Mouse (Mus musculus) megakaryocyte, embryonic 14.5 days (primary cell): ENCODE results near the gene Asap3. TPM values are rescaled to one million over a fixed set of nuclear protein-coding genes. Genes with fewer than 3 reads are reported as not detected.
A peak's percentile ranks its signal among the peaks of the same experiment; 100 is the strongest.

Experiments used
- H3K27me3 ChIP-seq: replicated peaks from 2 replicates; pipeline ENCODE3; 2012; ENCODE audit warnings: inconsistent platforms
- H3K36me3 ChIP-seq: replicated peaks from 2 replicates; pipeline ENCODE3; 2012; ENCODE audit warnings: low read length, inconsistent platforms, mixed read lengths
- H3K4me1 ChIP-seq: 2 replicates; pipeline ENCODE4 v1.6.1; 2012; ENCODE audit warnings: inconsistent platforms
- H3K4me3 ChIP-seq: replicated peaks from 2 replicates; pipeline ENCODE3; 2012; ENCODE audit warnings: moderate library complexity, mild to moderate bottlenecking, inconsistent platforms
- H3K9me3 ChIP-seq: 2 replicates; pipeline ENCODE4 v1.6.1; 2012; ENCODE audit warnings: inconsistent platforms
- FLI1 ChIP-seq: IDR thresholded peaks from 2 replicates; pipeline ENCODE4 v1.6.1; 2012; ENCODE audit warnings: low read length, inconsistent platforms, mixed read lengths
- GATA1 ChIP-seq: IDR thresholded peaks from 3 replicates; pipeline ENCODE4 v1.6.1; 2012; ENCODE audit warnings: mixed read lengths, low read length, inconsistent platforms, borderline replicate concordance
- polyA plus RNA-seq: library from polyadenylated mRNA; stranded (reverse); fragments of >175 nt; gene quantifications from 2 replicates; pipeline ENCODE4 v1.2.3, GENCODE M21; 2012; ENCODE audit warnings: low replicate concordance; ENCODE audit not compliant: insufficient read depth

Gene Asap3
- not detected in 2 replicates for polyA plus RNA-seq

DNA sequence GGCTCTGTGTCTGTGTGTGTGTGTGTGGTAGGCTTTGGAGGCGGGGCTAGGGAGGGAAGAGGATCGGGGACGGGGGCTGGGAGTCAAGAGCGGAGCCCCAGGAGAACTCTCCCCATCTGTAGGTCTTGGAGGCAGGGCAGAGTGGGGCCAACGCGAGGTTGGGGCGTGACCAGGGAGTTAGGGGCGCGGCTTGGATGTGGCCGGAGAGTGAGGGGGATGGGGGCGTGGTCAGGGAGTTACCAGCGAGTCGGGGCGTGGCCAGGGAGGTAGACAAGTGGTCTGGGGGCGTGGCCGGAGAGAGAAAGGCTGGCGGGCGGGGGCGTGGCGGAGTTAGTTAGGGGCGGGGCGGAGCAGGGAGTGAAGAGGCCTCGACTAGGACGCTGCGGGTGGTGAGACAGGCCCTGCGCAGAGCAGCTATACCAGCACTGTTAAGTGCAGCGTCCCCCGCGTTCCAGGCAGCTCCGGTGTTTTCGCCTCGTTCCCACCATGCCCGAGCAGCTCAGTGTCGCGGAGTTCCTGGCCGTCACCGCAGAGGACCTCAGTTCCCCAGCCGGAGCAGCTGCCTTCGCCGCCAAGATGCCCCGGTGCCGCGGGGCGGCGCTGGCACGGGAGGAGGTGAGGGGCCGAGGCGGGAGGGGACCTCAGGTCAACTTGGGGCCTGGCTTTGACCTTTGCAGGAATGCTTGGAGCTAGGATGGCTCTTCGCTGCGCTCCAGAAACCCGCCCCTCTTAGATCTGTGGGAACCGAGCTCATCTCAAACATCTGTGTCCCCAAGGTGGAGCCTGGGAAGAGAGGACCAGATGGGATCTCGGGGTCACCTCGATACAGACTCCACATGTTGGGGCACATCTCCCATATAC, at the start of gene Asap3:
Gene Asap3, plus strand, starts transcription at position 333 of the 861 bp plus-strand sequence.
- TF ChIP-seq FLI1 = no peak
- TF ChIP-seq GATA1 = no peak
- Histone ChIP-seq H3K36me3 (no peaks in the 10 kb centered on the region), H3K4me1 (peaks cover 30% of the 10 kb centered on the region), H3K27me3 (peaks cover 88% of the 10 kb centered on the region), H3K9me3 (no peaks in the 10 kb centered on the region), H3K4me3 (peak within 1 kb of the TSS; percentile 95)

DNA sequence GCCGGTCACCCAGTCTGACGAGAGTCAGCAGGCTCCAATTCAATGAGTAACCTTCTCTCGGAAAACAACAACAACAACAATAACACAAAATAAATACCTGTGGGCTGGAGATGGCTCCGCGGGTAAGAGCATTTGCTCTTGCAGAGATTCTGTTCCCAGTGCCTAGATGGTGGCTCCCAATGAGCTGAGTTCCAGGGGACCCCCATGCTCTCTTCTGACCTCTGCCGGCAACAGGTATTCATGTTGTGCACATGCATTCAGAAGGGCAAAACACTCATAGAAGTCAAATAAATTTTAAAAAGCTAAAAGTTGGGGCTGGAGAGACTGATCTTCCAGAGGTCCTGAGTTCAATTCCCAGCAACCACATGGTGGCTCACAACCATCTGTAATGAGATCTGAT, 47.7 kb upstream of the Asap3 start:
- Histone ChIP-seq H3K36me3 (no peaks in the 10 kb centered on the region), H3K9me3 (no peaks in the 10 kb centered on the region), H3K4me1 (peaks cover 13% of the 10 kb centered on the region), H3K27me3 (peaks cover 48% of the 10 kb centered on the region), H3K4me3 (no peak overlapping the region)
- no peak for TF ChIP-seq GATA1
- no peak for TF ChIP-seq FLI1

DNA sequence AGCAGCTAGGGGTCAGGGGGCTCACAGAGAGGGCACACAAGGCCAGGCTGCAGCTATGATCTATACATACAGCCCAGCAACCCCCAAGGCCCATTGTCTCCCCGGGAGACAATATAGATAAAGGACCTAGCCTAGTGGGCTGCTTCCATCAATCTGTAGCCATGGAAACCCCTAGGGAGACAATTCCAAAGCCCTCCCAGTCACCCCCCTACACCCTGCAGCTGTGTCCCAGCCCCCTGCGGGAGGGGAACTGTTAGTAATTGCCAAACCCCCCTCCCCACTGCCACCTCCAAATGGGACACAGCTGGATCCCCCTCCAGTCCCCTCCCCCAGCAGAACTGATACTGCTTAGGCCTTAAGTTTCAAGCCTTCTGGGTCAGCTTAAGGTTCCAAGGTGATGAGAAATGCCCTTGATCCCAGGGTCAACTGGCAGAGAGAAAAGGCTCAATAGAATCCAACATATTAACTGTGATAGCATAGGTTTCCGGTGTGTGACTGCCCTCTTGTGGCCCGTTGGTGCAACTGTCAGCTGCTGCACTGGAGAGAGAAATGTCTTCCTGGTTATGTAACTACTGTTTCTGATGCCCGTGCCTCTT, 46.3 kb upstream of the Asap3 start:
- TF ChIP-seq FLI1 (no peak), GATA1 (no peak)
- H3K9me3 ChIP-seq = no peaks in the 10 kb centered on the region
- peak overlapping the region; percentile 38 for H3K4me3 ChIP-seq
- H3K27me3 ChIP-seq = peaks cover 36% of the 10 kb centered on the region
- peaks cover 17% of the 10 kb centered on the region for H3K4me1 ChIP-seq
- no peaks in the 10 kb centered on the region for H3K36me3 ChIP-seq

DNA sequence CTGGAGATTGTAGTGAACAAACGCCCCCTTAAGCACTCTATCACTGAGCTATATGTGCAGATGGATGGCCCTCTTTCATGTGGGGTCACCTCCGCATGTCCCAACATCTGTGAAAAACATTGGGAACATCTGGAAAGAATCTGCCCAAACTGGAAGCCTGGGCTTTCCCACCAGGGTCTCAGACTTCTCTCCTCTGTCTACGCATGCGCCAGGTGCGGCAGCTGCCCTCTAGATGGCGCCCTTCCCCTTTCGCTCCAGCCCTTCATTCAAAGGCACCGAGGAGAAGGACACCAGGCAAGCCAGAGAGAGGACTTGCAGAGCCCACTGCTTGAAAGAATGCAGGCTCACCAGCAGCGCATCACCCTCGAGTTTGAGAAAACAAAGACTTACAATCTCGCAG, 42.7 kb upstream of the Asap3 start:
- peak overlapping the region; percentile 66 for H3K4me3 ChIP-seq
- H3K9me3 ChIP-seq = no peaks in the 10 kb centered on the region
- TF ChIP-seq FLI1 = no peak
- TF ChIP-seq GATA1 = no peak
- peaks cover 21% of the 10 kb centered on the region for H3K27me3 ChIP-seq
- no peaks in the 10 kb centered on the region for H3K36me3 ChIP-seq
- H3K4me1 ChIP-seq = peaks cover 26% of the 10 kb centered on the region

DNA sequence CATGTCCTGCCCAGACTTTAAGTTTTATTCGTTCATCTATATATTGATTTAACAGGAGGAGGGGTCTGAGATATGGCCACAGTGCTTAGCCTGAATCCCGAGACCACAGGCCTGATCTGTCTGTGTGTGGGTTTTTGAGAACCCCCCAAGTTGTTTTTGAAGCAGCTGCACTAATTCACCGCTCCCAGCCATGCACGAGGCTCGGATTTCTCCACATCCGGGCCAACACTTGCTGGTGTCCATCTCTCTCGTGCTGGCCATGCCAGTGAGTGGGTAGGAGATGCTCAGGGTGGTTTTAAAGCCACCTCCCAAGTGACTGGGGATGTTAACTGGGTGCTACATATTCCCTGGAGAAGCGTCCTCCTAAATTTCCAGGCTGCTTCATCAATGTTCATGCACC, 41.2 kb upstream of the Asap3 start:
- Histone ChIP-seq H3K4me1 (peaks cover 24% of the 10 kb centered on the region), H3K36me3 (no peaks in the 10 kb centered on the region), H3K9me3 (no peaks in the 10 kb centered on the region), H3K4me3 (no peak overlapping the region), H3K27me3 (peaks cover 18% of the 10 kb centered on the region)
- TF ChIP-seq GATA1 (no peak), FLI1 (no peak)

DNA sequence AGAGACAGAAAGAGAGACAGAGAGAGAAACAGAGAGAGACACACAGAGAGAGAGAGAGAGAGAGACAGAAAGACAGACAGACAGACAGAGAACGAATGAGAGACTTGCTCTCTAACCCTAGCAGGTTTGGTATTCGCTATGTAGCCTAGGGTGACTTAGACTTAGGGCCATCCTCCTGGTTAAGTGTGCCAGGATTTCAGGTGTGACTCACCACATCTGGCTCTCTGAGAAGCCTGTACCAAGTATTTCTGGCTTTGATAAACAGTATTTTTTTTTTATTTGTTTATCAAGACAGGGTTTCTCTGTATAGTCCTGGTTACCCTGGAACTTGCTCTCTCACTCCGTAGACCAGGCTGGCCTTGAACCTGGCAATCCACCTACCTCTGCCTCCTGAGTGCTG, 38.5 kb upstream of the Asap3 start:
- peaks cover 15% of the 10 kb centered on the region for H3K27me3 ChIP-seq
- no peak for TF ChIP-seq GATA1
- TF ChIP-seq FLI1 = no peak
- H3K9me3 ChIP-seq = no peaks in the 10 kb centered on the region
- H3K36me3 ChIP-seq = no peaks in the 10 kb centered on the region
- peaks cover 27% of the 10 kb centered on the region for H3K4me1 ChIP-seq
- no peak overlapping the region for H3K4me3 ChIP-seq

DNA sequence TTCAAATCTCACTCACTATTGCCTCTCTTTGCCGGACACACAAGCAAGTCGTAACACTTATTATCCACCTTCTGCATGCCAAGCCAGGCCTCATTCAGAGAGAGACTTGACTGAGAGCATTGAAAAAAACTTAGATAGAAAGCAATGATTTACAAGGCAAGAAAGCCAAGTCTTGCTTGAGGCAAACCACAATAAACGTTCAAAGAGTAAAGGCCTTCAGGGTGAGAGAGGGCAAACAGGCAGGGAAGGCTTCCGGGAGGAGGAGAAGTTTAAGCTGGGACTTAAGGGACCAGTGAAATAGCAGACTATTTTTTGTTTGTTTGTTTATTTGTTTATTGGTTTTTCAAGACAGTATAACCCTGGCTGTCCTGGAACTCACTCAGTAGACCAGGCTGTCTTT, 35.8 kb upstream of the Asap3 start:
- no peak for TF ChIP-seq GATA1
- TF ChIP-seq FLI1 = no peak
- H3K4me1 ChIP-seq = peaks cover 45% of the 10 kb centered on the region

DNA sequence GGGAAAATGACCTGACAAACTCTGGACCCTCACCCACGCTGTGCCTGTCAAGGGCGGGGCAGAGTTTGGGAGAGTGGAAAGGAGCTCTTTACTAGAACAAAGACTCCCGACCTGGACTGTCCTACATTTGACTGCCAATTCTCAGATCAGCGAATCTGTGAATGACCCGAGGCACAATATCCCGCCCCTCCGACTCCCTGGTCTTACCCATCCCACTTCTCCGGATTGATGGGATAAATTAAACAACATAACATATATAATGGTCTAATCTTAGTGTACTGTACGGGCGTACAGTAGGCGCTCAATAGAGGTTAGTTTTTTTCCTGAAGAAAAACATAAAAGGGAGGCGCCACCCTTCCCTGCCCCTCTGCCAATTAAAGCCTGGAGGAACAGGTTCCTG, 34.7 kb upstream of the Asap3 start:
- H3K9me3 ChIP-seq = no peaks in the 10 kb centered on the region
- H3K36me3 ChIP-seq = peaks cover 6% of the 10 kb centered on the region
- peaks cover 12% of the 10 kb centered on the region for H3K27me3 ChIP-seq
- no peak for TF ChIP-seq FLI1
- no peak for TF ChIP-seq GATA1
- peaks cover 49% of the 10 kb centered on the region for H3K4me1 ChIP-seq
- peak overlapping the region; percentile 97 for H3K4me3 ChIP-seq

More for the DNA sequence above, 35.8 kb upstream of the Asap3 start:
- no peaks in the 10 kb centered on the region for H3K9me3 ChIP-seq
- no peaks in the 10 kb centered on the region for H3K36me3 ChIP-seq
- H3K4me3 ChIP-seq = no peak overlapping the region
- H3K27me3 ChIP-seq = peaks cover 12% of the 10 kb centered on the region

DNA sequence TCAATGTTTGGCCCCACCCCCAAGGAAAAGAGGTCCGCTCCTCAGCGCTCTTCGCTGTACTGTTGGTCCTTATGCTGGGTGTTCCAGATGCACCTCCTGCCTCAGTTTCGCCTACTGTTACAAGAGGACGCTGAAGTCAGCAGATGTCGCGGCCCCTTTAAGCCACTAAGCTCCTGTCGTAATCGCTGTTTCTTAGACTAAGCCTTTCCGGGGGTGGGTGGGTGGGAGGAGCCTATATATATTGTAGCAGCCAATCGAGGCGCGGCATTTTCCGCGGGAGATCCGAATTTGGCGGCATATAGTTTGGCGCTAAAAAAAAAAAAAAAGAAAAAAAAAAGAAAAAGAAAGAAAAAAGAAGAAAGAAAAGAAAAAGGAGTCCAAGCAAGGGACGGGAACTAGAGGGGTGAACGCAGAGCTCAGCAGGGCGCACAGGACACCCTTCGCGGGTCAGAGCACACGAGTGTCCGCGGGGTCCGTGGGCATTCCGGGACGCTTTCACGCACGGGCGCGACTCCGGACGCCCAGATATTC, 34.1 kb upstream of the Asap3 start, which contains the start of gene E2f2:
Gene E2f2, plus strand, starts transcription at position 384 of the 531 bp plus-strand sequence.
- Histone ChIP-seq H3K4me1 (peaks cover 56% of the 10 kb centered on the region), H3K27me3 (peaks cover 12% of the 10 kb centered on the region), H3K36me3 (peaks cover 6% of the 10 kb centered on the region), H3K4me3 (peak within 1 kb of the TSS; percentile 97), H3K9me3 (no peaks in the 10 kb centered on the region)
- TF ChIP-seq FLI1 (no peak), GATA1 (no peak)
